Mouse (Mus musculus): ENCODE results near the gene Olfr1044. TPM values are rescaled to one million over a fixed set of nuclear protein-coding genes. Genes with fewer than 3 reads are reported as not detected.

The Olfr1044 gene
- total RNA-seq (2023): not detected

DNA sequence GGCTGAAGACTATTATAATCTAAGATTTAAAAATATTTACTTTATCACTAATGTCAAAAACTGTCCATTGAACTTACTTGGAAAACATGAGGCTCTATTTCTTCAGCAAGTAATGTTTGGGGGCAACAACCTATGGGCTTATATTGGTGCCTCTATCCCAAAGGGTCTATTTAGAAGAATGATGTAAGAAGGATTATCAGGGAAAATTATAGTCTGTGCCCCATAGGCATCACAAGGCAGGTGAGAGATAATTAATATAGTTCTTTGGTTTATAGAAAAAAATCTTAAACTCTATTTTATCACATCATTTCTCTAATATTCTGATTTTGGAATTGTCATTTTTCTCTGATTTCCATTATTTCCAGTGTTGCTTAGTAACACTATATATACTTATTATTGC, at the start of gene Olfr1044:
TSS of gene Olfr1044 (minus strand) at position 101 of the 400 bp plus-strand sequence.

DNA sequence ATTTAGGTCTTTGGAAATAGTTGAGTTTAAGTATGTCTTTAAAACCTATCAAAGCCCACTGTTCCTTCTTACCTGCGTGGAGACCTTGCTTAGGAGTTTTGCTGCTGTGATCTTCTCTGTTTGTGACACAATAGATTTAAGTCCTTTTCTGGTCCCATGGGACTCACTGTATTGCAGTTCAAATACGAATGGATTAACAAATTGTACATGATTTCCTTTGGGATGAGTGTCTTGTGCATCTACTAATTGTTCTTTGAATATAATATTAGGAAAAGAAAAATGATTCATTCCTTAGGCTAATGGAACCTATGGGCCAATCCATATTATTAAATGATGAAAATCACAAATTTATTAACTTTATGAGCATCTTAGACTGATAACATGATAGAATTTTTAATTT, 41.6 kb upstream of the Olfr1044 start, which contains the start of gene Olfr1046:
TSS of gene Olfr1046 (minus strand) at position 101 of the 400 bp plus-strand sequence.

DNA sequence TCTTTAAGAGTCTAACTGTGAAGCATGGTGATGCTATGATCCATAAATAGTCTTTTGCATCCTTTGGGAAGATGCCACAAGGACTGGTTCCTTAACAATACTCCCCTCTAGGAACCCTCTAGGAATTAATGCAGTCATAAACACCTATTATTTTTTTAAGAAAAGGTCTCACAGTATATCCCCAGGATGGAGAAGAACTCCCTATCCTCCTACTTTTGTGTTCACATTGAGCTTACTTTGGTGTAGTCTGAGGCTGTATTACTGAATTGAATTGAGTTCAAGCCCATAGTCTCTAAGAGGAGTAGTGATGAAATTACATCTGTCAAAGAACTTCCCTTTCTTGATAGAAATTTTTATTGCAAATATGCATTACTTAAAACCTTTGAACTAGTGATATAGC, 25.3 kb upstream of the Olfr1044 start, which contains the start of gene Olfr1045:
TSS of gene Olfr1045 (minus strand) at position 101 of the 400 bp plus-strand sequence.

DNA sequence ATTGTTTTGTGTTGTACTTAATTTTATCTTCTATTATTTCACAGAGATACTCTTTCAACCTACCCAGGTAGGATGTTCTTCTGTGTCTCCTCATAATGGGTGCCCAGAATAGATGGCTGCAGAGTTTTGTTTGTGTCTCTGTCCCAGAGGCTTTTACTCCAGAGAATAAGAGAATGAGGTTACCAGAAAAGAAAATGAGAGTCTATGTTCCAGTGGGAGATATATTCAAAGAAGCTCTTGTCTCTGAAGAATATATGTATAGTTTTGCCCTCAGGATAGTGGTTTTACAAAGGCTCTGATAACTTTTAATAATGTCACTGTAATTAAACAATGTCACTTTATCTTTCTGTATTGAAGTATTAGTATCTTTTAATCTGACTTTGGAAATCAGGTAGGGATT, 8.0 kb upstream of the Olfr1044 start, which contains the start of gene Olfr52:
TSS of gene Olfr52 (minus strand) at position 101 of the 400 bp plus-strand sequence.

DNA sequence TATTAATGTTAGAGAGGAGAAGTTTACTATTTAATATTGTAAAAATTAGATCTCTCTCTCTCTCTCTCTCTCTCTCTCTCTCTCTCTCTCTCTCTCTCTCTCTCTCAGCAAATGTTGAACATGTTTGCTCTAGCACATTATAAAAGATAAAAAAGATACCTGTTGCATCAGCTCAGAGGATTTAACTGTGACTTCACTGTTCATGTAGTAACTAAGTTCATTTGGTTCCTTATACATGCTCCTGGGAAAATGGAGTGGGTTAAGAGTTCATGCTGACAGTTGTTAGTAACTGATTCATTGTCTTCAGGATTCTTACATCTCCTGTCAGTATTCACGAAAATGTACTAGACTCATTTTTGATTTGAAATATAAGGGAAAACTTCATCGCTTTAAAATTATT, 10.2 kb downstream of the Olfr1044 start, which contains the start of gene Olfr1043:
TSS of gene Olfr1043 (minus strand) at position 101 of the 400 bp plus-strand sequence.

DNA sequence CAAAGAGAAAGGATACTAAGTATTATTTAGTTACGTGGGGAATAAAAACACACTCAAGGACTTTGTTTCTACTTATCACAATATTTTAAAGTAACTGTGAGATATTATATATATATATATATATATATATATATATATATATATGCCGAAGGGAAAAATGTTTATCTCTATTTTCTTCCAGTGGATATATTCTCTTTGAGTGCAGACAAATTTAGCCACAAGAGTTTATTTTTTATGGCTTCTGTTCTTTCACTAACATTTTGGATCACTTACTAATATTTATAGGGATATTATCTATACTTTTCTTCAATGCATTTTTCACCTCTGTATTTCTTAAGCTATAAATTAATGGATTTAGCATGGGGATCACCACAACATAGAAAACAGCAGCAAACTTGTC, 15.9 kb downstream of the Olfr1044 start, which contains the start of gene Olfr1042:
TSS of gene Olfr1042 (minus strand) at position 101 of the 400 bp plus-strand sequence.

DNA sequence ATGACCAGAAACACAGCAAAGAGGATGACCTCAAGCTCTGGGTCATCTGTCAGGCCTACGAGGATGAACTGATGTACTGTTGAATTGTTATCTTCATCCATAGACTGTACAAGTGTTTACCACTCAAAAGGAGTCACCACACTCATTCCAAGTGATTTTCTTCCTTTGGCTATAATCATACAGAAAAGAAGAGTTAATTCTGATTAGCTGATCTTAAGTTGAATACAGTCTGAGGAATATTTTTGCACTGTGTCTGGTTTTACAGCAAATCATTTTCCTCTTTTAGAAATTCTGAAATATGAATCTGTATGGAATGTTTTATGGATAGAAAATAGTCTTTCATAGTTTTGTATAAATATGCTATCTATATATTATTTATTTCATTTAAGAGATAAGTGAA, 31.0 kb downstream of the Olfr1044 start, which contains the start of gene Olfr1040:
TSS of gene Olfr1040 (minus strand) at position 101 of the 400 bp plus-strand sequence.

DNA sequence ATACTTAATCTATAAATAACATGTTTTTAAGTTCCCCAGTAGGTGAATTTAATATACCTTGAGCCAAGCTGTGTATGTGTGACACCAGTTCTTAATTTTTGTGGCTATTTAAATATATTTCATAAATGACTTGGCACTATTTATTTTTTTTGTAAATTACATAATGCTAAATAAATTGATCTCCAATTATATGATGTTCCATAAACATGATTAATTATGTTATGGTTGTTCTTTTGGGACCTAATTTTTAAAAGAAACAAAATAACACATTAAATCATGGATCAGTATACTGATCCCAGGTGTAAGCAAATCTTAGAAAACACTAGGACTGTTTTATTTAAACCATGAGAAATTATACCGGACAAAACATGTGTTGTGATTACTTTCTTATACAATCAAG, 41.8 kb downstream of the Olfr1044 start, which contains the start of gene Olfr1039:
TSS of gene Olfr1039 (minus strand) at position 101 of the 400 bp plus-strand sequence.

Other genes with a start within 250 kb of the Olfr1044 start
- not detected for gene Olfr1028, start 227.4 kb downstream of the Olfr1044 start, total RNA-seq (2023)
- gene Olfr1029, start 203.9 kb downstream of the Olfr1044 start, total RNA-seq (2023): not detected
- not detected for gene Olfr1030, start 198.5 kb downstream of the Olfr1044 start, total RNA-seq (2023)
- gene Olfr1031, start 187.5 kb downstream of the Olfr1044 start, total RNA-seq (2023): not detected
- gene Olfr1032, start 172.3 kb downstream of the Olfr1044 start, total RNA-seq (2023): not detected
- gene Olfr1033, start 157.2 kb downstream of the Olfr1044 start, total RNA-seq (2023): not detected
- not detected for gene Olfr1034, start 132.0 kb downstream of the Olfr1044 start, total RNA-seq (2023)
- not detected for gene Olfr1036, start 103.8 kb downstream of the Olfr1044 start, total RNA-seq (2023)
- gene Olfr1037, start 90.4 kb downstream of the Olfr1044 start, total RNA-seq (2023): not detected
- not detected for gene Olfr1039, start 41.9 kb downstream of the Olfr1044 start, total RNA-seq (2023)
- not detected for gene Olfr1040, start 31.1 kb downstream of the Olfr1044 start, total RNA-seq (2023)
- not detected for gene Olfr1042, start 16.0 kb downstream of the Olfr1044 start, total RNA-seq (2023)
- not detected for gene Olfr1043, start 10.3 kb downstream of the Olfr1044 start, total RNA-seq (2023)
- gene Olfr52, start 7.9 kb upstream of the Olfr1044 start, total RNA-seq (2023): not detected
- not detected for gene Olfr1045, start 25.2 kb upstream of the Olfr1044 start, total RNA-seq (2023)
- gene Olfr1046, start 41.5 kb upstream of the Olfr1044 start, total RNA-seq (2023): not detected
- not detected for gene Olfr1047, start 53.6 kb upstream of the Olfr1044 start, total RNA-seq (2023)
- gene Olfr1048, start 62.5 kb upstream of the Olfr1044 start, total RNA-seq (2023): not detected
- not detected for gene Olfr1049, start 80.5 kb upstream of the Olfr1044 start, total RNA-seq (2023)
- not detected for gene Olfr1051, start 101.3 kb upstream of the Olfr1044 start, total RNA-seq (2023)
- gene Olfr1052, start 114.6 kb upstream of the Olfr1044 start, total RNA-seq (2023): not detected
- not detected for gene Olfr1053, start 137.5 kb upstream of the Olfr1044 start, total RNA-seq (2023)
- not detected for gene Olfr1054, start 157.6 kb upstream of the Olfr1044 start, total RNA-seq (2023)
- not detected for gene Olfr1055, start 172.5 kb upstream of the Olfr1044 start, total RNA-seq (2023)
- gene Olfr1056, start 184.6 kb upstream of the Olfr1044 start, total RNA-seq (2023): not detected
- not detected for gene Olfr1057, start 200.6 kb upstream of the Olfr1044 start, total RNA-seq (2023)
- gene Olfr1058, start 210.7 kb upstream of the Olfr1044 start, total RNA-seq (2023): not detected
- not detected for gene Olfr1061, start 236.2 kb upstream of the Olfr1044 start, total RNA-seq (2023)
- gene Olfr1062, start 248.9 kb upstream of the Olfr1044 start, total RNA-seq (2023): not detected